Mouse (Mus musculus) cortical plate, adult 2 months (tissue): ENCODE data around the gene Susd1. TPM values are rescaled to one million over a fixed set of nuclear protein-coding genes. Genes with fewer than 3 reads are reported as not detected.

Experiments used
- H3K27ac ChIP-seq: fragments of 200-500 bp; 2 replicates; pipeline ENCODE4 v1.5.1; 2012; ENCODE audit warnings: low read length, control low read depth, inconsistent platforms; ENCODE audit not compliant: insufficient read depth
- H3K4me1 ChIP-seq: fragments of 200-500 bp; 2 replicates; pipeline ENCODE4 v1.6.1; 2011; ENCODE audit warnings: low read length; ENCODE audit not compliant: control insufficient read depth, insufficient read depth
- H3K4me3 ChIP-seq: fragments of 200-500 bp; 2 replicates; pipeline ENCODE4 v1.5.1; 2011; ENCODE audit warnings: mild to moderate bottlenecking, low read length, control low read depth; ENCODE audit not compliant: insufficient read depth
- CTCF ChIP-seq: fragments of 200-500 bp; IDR thresholded peaks from 2 replicates; pipeline ENCODE4 v1.5.1; 2011; ENCODE audit warnings: mild to moderate bottlenecking, control low read depth, low read length; ENCODE audit not compliant: insufficient read depth; ENCODE audit errors: extremely low read depth
- POLR2A ChIP-seq: fragments of 200-500 bp; IDR thresholded peaks from 2 replicates; pipeline ENCODE4 v1.6.1; 2011; ENCODE audit warnings: mild to moderate bottlenecking, low read length, control low read depth; ENCODE audit not compliant: insufficient read depth; ENCODE audit errors: extremely low read depth
- polyA plus RNA-seq: library from polyadenylated mRNA; depleted of rRNA; stranded (reverse); fragments of >200 nt; gene quantifications from 2 replicates; pipeline ENCODE4 v1.2.3, GENCODE M21; 2012

Susd1 gene
- polyA plus RNA-seq, 1 experiment = 12.8 TPM

- TF ChIP-seq POLR2A (no peak), CTCF (no peak)
- no peak overlapping the region for H3K27ac ChIP-seq
- no peak overlapping the region for H3K4me3 ChIP-seq
- H3K4me1 ChIP-seq = no peaks in the 10 kb centered on the region
Observed at GRCm38 (mm10) chr4:59282699-59283487, 155.5 kb downstream of the Susd1 start.

DNA sequence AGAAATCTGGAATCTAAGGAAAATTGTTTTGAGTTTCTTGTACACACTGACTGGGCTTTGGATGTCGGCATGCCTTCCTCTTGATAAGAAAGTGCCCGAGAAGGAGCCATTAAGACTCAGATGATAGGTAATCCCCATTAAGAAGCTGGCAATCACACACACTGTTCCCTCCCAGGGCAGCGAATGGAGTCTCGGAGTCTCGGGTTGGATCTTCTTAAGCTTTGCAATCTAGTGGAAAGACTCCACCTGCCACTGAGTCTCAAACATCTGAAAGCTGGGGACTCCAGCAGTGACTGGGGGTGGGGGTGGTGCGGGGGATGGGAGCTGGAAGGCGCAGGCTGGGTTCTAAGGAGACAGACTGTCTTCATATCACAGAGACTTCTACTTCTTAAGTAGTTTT, 156.3 kb downstream of the Susd1 start:
- Histone ChIP-seq H3K27ac (no peak overlapping the region), H3K4me1 (no peaks in the 10 kb centered on the region), H3K4me3 (no peak overlapping the region)
- TF ChIP-seq CTCF = no peak
- no peak for TF ChIP-seq POLR2A

GRCm38 (mm10) chr4:59280876-59281275, 157.6 kb downstream of the Susd1 start:
- no peak for TF ChIP-seq CTCF
- TF ChIP-seq POLR2A = no peak
- Histone ChIP-seq H3K27ac (no peak overlapping the region), H3K4me3 (no peak overlapping the region), H3K4me1 (no peaks in the 10 kb centered on the region)

DNA sequence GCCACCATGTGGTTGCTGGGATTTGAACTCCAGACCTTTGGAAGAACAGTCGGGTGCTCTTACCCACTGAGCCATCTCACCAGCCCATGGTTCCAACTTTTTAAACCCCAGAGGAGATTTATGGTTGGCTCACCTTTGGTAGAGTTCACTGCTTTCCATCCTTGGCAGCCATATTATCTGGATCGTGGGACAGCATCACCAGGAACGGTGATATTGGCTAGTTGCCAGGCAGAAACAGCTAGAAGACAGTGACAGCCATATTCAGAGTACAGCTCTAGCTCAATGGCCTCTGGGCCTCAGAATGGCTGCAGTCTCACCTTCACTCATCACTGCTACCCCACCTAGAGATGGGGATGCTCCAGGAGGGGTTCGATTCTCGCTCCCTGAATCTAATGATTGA, 159.3 kb downstream of the Susd1 start:
- no peaks in the 10 kb centered on the region for H3K4me1 ChIP-seq
- TF ChIP-seq CTCF (no peak), POLR2A (no peak)
- H3K27ac ChIP-seq = no peak overlapping the region
- H3K4me3 ChIP-seq = no peak overlapping the region

GRCm38 (mm10) chr4:59278410-59278809, 160.0 kb downstream of the Susd1 start:
- H3K4me3 ChIP-seq = no peak overlapping the region
- H3K27ac ChIP-seq = no peak overlapping the region
- no peak for TF ChIP-seq POLR2A
- TF ChIP-seq CTCF = no peak
- no peaks in the 10 kb centered on the region for H3K4me1 ChIP-seq

DNA sequence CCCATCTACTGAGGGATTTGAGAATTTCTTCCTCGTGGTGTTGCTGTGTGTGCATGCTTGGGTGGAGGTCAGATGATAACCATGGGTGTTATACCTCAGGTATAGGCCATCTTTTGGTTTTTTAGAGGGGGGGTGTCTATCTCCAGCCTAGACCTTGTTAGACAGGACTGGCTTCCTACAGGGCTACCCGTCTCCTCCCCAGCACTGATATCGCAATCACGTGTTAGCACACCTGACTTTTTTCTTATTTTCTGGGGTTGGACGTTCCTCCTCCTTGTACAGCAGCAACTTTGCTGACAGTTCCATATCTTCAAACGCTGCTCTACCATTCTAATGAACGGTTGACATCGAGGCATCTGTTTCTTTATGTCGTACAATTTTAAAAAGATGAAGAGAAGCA, 160.5 kb downstream of the Susd1 start:
- H3K4me1 ChIP-seq = no peaks in the 10 kb centered on the region
- no peak overlapping the region for H3K27ac ChIP-seq
- no peak overlapping the region for H3K4me3 ChIP-seq
- TF ChIP-seq CTCF (no peak), POLR2A (no peak)

- Histone ChIP-seq H3K27ac (no peak overlapping the region), H3K4me1 (no peaks in the 10 kb centered on the region), H3K4me3 (no peak overlapping the region)
- no peak for TF ChIP-seq POLR2A
- TF ChIP-seq CTCF = no peak
Observed at GRCm38 (mm10) chr4:59275956-59276355, 162.5 kb downstream of the Susd1 start.

DNA sequence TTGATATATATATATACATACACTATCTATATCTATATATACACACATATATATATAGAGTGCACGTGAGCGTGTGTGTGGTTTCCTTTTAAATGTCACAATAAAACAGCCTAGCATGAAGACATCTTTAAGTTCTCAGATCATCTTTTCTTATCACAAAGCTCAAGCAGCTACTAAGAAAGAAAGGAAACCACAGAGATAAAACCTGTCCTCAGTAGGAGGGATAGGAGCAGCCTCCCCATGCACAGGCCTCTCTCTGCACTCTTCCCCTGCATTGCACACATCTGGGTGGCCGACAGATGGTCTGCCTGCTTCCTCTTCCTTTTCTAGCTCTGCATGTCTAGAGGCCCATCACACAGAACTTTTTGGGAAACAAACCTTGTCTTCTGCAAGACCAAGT, 162.9 kb downstream of the Susd1 start:
- no peak overlapping the region for H3K27ac ChIP-seq
- no peaks in the 10 kb centered on the region for H3K4me1 ChIP-seq
- TF ChIP-seq POLR2A = no peak
- no peak for TF ChIP-seq CTCF
- no peak overlapping the region for H3K4me3 ChIP-seq

DNA sequence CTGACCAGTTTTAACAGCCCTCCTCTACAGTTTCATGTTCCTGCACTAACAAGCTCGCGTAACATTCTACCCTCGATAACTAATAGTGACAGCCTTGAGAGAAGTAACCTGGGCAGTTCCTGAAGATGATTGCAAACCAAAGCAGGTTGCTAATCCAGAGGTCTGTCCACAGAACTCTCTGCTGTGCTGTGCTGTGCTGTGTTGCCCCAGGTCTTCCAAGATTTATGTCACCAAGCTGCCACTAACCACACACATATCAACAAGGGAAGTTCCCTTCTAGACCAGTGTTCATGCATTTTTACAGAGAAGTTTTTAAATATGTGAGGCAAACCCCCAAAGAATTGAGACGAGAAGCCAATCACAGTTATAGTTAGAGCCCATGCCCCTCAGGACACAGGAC, 164.3 kb downstream of the Susd1 start:
- Histone ChIP-seq H3K27ac (no peak overlapping the region), H3K4me3 (no peak overlapping the region), H3K4me1 (no peaks in the 10 kb centered on the region)
- TF ChIP-seq CTCF (no peak), POLR2A (no peak)

DNA sequence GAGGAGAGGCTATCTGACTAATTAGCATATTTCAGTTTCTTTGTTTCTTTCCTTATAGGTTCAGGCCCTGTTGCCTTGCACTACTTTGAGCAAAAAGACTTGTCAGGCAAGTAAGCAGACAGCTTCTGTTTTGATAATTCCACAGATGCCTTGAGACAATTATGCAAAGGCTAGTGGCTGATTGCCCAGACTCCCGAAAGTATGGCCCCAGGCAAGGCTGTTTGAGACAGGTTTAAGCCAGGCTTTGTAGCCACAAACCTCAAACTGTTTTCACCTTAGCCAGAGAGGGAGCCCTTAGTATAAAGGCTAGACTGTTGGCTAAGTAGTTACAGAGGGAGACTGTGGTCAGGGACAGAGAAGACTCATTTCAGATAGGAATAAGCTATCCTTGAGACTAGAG, 165.1 kb downstream of the Susd1 start:
- H3K4me1 ChIP-seq = no peaks in the 10 kb centered on the region
- TF ChIP-seq CTCF (no peak), POLR2A (no peak)
- H3K4me3 ChIP-seq = no peak overlapping the region
- H3K27ac ChIP-seq = no peak overlapping the region
